Mouse (Mus musculus): ENCODE results near the gene D17Wsu92e. TPM values are rescaled to one million over a fixed set of nuclear protein-coding genes. Genes with fewer than 3 reads are reported as not detected.

Gene D17Wsu92e
- polyA plus RNA-seq, 1 experiment from 2014 or later = 22.7 TPM

GRCm38 (mm10) chr17:27751314-27752202 is 68.9 kb downstream of the D17Wsu92e start:
- Histone ChIP-seq H3K9ac (ENCODE audit: low read depth, low read length) (no peak overlapping the region), H3K9me3 (ENCODE audit: control insufficient read depth, low read length) (no peaks in the 10 kb centered on the region), H3K27me3 (replicated peaks; ENCODE audit: control insufficient read depth, insufficient read depth, low read length) (no peaks in the 10 kb centered on the region), H3K4me1 (replicated peaks; ENCODE audit: control insufficient read depth, insufficient read depth, low read length) (no peaks in the 10 kb centered on the region), H3K27ac (ENCODE audit: low read depth, low read length) (no peak overlapping the region), H3K4me3 (ENCODE audit: low read depth, low read length) (no peak overlapping the region), H3K4me2 (no peak overlapping the region), H3K36me3 (ENCODE audit: control insufficient read depth, insufficient read depth, low read length) (peaks cover 9% of the 10 kb centered on the region; the same call in 1 of the 2 replicates)
- no peak for DNase-seq (ENCODE audit: low spot score)
- 93% methylated on average over 8 of the region's 8 CpGs for WGBS
- no peak for ATAC-seq (replicated peaks; ENCODE audit: low FRiP score)

- Histone ChIP-seq H3K4me1 (replicated peaks; ENCODE audit: control insufficient read depth, insufficient read depth, low read length) (no peaks in the 10 kb centered on the region), H3K27ac (ENCODE audit: low read depth, low read length) (no peak overlapping the region), H3K4me2 (no peak overlapping the region), H3K9ac (ENCODE audit: low read depth, low read length) (no peak overlapping the region), H3K36me3 (ENCODE audit: control insufficient read depth, insufficient read depth, low read length) (peaks cover 9% of the 10 kb centered on the region; the same call in 1 of the 2 replicates), H3K9me3 (ENCODE audit: control insufficient read depth, low read length) (no peaks in the 10 kb centered on the region), H3K4me3 (ENCODE audit: low read depth, low read length) (no peak overlapping the region), H3K27me3 (replicated peaks; ENCODE audit: control insufficient read depth, insufficient read depth, low read length) (no peaks in the 10 kb centered on the region)
- DNase-seq (ENCODE audit: low spot score) (no peak), ATAC-seq (replicated peaks; ENCODE audit: low FRiP score) (no peak)
- WGBS = 86% methylated on average over 6 of the region's 6 CpGs
Measured at GRCm38 (mm10) chr17:27750451-27750942, 70.0 kb downstream of the D17Wsu92e start.

- Histone ChIP-seq H3K36me3 (ENCODE audit: control insufficient read depth, insufficient read depth, low read length) (0 out of 2 replicates have a peak, but pooled peaks cover 4% of the 10 kb centered on the region), H3K4me2 (no peak overlapping the region), H3K4me3 (ENCODE audit: low read depth, low read length) (no peak overlapping the region), H3K4me1 (replicated peaks; ENCODE audit: control insufficient read depth, insufficient read depth, low read length) (no peaks in the 10 kb centered on the region), H3K27me3 (replicated peaks; ENCODE audit: control insufficient read depth, insufficient read depth, low read length) (no peaks in the 10 kb centered on the region), H3K9me3 (ENCODE audit: control insufficient read depth, low read length) (no peaks in the 10 kb centered on the region), H3K9ac (ENCODE audit: low read depth, low read length) (no peak overlapping the region), H3K27ac (ENCODE audit: low read depth, low read length) (no peak overlapping the region)
- DNase-seq (ENCODE audit: low spot score) = no peak
- no peak for ATAC-seq (replicated peaks; ENCODE audit: low FRiP score)
- 83% methylated on average over 2 of the region's 2 CpGs for WGBS
Measured at GRCm38 (mm10) chr17:27748123-27748522, 72.3 kb downstream of the D17Wsu92e start.

GRCm38 (mm10) chr17:27746446-27746845 is 74.0 kb downstream of the D17Wsu92e start:
- Histone ChIP-seq H3K27ac (ENCODE audit: low read depth, low read length) (no peak overlapping the region), H3K36me3 (ENCODE audit: control insufficient read depth, insufficient read depth, low read length) (no peaks in the 10 kb centered on the region), H3K4me1 (replicated peaks; ENCODE audit: control insufficient read depth, insufficient read depth, low read length) (no peaks in the 10 kb centered on the region), H3K4me2 (no peak overlapping the region), H3K9me3 (ENCODE audit: control insufficient read depth, low read length) (no peaks in the 10 kb centered on the region), H3K4me3 (ENCODE audit: low read depth, low read length) (no peak overlapping the region), H3K9ac (ENCODE audit: low read depth, low read length) (no peak overlapping the region), H3K27me3 (replicated peaks; ENCODE audit: control insufficient read depth, insufficient read depth, low read length) (no peaks in the 10 kb centered on the region)
- WGBS = 67% methylated on average over 4 of the region's 4 CpGs
- DNase-seq (ENCODE audit: low spot score) (no peak), ATAC-seq (replicated peaks; ENCODE audit: low FRiP score) (no peak)

GRCm38 (mm10) chr17:27740961-27741360 is 79.5 kb downstream of the D17Wsu92e start:
- Histone ChIP-seq H3K27ac (ENCODE audit: low read depth, low read length) (no peak overlapping the region), H3K4me2 (no peak overlapping the region), H3K4me3 (ENCODE audit: low read depth, low read length) (no peak overlapping the region), H3K4me1 (replicated peaks; ENCODE audit: control insufficient read depth, insufficient read depth, low read length) (no peaks in the 10 kb centered on the region), H3K27me3 (replicated peaks; ENCODE audit: control insufficient read depth, insufficient read depth, low read length) (no peaks in the 10 kb centered on the region), H3K9ac (ENCODE audit: low read depth, low read length) (no peak overlapping the region), H3K9me3 (ENCODE audit: control insufficient read depth, low read length) (no peaks in the 10 kb centered on the region), H3K36me3 (ENCODE audit: control insufficient read depth, insufficient read depth, low read length) (no peaks in the 10 kb centered on the region)
- 87% methylated on average over 6 of the region's 6 CpGs for WGBS
- ATAC-seq (replicated peaks; ENCODE audit: low FRiP score) (no peak), DNase-seq (ENCODE audit: low spot score) (no peak)

- H3K9me3 ChIP-seq (ENCODE audit: control insufficient read depth, low read length) = no peaks in the 10 kb centered on the region
- no peak for DNase-seq (ENCODE audit: low spot score)
- no peaks in the 10 kb centered on the region for H3K36me3 ChIP-seq (ENCODE audit: control insufficient read depth, insufficient read depth, low read length)
- H3K4me1 ChIP-seq (replicated peaks; ENCODE audit: control insufficient read depth, insufficient read depth, low read length) = peaks cover 17% of the 10 kb centered on the region
- H3K9ac ChIP-seq (ENCODE audit: low read depth, low read length) = peak overlapping the region; percentile 3; the same call in 1 of the 2 replicates
- H3K4me3 ChIP-seq (ENCODE audit: low read depth, low read length) = no peak overlapping the region
- peak overlapping the region; percentile 35 for H3K4me2 ChIP-seq
- no peaks in the 10 kb centered on the region for H3K27me3 ChIP-seq (replicated peaks; ENCODE audit: control insufficient read depth, insufficient read depth, low read length)
- peak; percentile 79 for ATAC-seq (replicated peaks; ENCODE audit: low FRiP score)
- no peak overlapping the region for H3K27ac ChIP-seq (ENCODE audit: low read depth, low read length)
- 11% methylated on average over 13 of the region's 13 CpGs for WGBS
Measured at GRCm38 (mm10) chr17:27734344-27735073, 85.9 kb downstream of the D17Wsu92e start.

GRCm38 (mm10) chr17:27732694-27733093 is 87.8 kb downstream of the D17Wsu92e start:
- Histone ChIP-seq H3K27ac (ENCODE audit: low read depth, low read length) (no peak overlapping the region), H3K36me3 (ENCODE audit: control insufficient read depth, insufficient read depth, low read length) (no peaks in the 10 kb centered on the region), H3K4me3 (ENCODE audit: low read depth, low read length) (no peak overlapping the region), H3K9me3 (ENCODE audit: control insufficient read depth, low read length) (no peaks in the 10 kb centered on the region), H3K27me3 (replicated peaks; ENCODE audit: control insufficient read depth, insufficient read depth, low read length) (no peaks in the 10 kb centered on the region), H3K9ac (ENCODE audit: low read depth, low read length) (no peak overlapping the region), H3K4me1 (replicated peaks; ENCODE audit: control insufficient read depth, insufficient read depth, low read length) (peaks cover 17% of the 10 kb centered on the region), H3K4me2 (no peak overlapping the region)
- ATAC-seq (replicated peaks; ENCODE audit: low FRiP score) (no peak), DNase-seq (ENCODE audit: low spot score) (no peak)
- WGBS = 79% methylated on average over 3 of the region's 3 CpGs

- Histone ChIP-seq H3K36me3 (ENCODE audit: control insufficient read depth, insufficient read depth, low read length) (no peaks in the 10 kb centered on the region), H3K4me1 (replicated peaks; ENCODE audit: control insufficient read depth, insufficient read depth, low read length) (peaks cover 17% of the 10 kb centered on the region), H3K4me2 (no peak overlapping the region), H3K9ac (ENCODE audit: low read depth, low read length) (no peak overlapping the region), H3K27ac (ENCODE audit: low read depth, low read length) (no peak overlapping the region), H3K4me3 (ENCODE audit: low read depth, low read length) (no peak overlapping the region), H3K27me3 (replicated peaks; ENCODE audit: control insufficient read depth, insufficient read depth, low read length) (no peaks in the 10 kb centered on the region), H3K9me3 (ENCODE audit: control insufficient read depth, low read length) (no peaks in the 10 kb centered on the region)
- DNase-seq (ENCODE audit: low spot score) = no peak
- ATAC-seq (replicated peaks; ENCODE audit: low FRiP score) = no peak
- 68% methylated on average over 5 of the region's 5 CpGs for WGBS
Measured at GRCm38 (mm10) chr17:27732152-27732551, 88.3 kb downstream of the D17Wsu92e start.
